Mouse (Mus musculus) kidney, postnatal 25 days (tissue): ENCODE data around the gene Nt5c1a.

Experiments used
- DNase-seq, 2 experiments: peaks; one replicate each; pipeline ENCODE4 v3.0.0; 2021; ENCODE audit warnings: mixed read lengths in 2 of 2

The Nt5c1a gene

DNA sequence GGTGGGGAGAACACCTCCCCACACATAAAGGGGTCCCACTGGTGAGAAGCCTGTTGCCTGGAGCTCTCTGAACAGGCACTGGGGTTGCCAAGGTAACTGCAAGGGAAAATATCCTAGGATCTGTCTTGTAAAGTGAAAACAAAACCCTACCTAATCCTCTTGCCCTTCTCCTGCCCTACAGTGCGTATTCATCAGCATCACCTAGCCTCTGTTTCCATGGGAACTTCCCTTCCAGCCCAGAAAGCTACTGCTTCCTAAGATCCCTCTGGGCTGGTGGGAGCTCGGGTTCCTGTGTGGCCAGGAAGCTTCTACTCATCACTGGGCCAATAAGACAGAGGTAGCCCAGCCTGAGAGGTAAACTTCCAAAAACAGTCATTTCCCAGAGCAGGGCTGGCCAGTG is 11.0 kb downstream of the Nt5c1a start:
- DNase-seq, result no peak

DNA sequence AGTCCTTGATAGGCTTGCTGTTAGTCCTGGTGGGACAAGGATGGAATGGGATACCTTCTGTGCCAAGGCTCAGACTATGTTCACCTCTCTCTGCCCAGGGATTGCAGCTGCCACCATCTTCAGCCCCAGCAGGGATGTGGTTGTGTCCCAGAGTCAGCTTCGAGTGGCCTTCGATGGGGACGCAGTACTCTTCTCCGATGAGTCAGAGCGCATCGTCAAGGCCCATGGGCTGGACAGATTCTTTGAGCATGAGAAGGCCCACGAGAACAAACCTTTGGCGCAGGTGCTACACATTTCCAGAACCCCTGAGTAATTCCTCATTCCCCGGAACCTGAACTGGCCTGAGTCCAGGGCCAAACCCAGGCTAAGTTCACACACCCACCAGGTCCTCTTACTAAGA is 12.7 kb downstream of the Nt5c1a start:
- DNase-seq, result no peak

DNA sequence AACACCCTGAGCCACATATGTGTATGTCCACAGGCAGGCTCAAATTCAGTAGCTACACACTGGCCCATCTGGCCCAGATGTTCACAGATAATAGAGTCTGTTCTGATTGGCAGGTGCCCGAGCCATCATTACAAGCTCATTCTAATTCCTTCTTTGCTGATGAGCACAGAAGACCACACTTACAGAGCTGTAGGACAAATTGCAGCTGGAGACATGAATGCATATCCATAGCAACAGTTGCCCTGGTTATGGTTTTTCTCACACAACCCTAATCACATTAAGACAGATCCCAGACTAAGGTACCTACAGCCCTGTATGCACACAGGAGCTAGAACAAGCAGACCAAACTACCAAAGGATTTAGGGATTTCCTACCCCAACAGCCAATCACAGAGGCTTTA is 14.1 kb downstream of the Nt5c1a start:
- DNase-seq, result no peak

GRCm38 (mm10) chr4:123216782-123217181 is 15.5 kb downstream of the Nt5c1a start:
- peak in 1 of 2 experiments; percentile 35 for DNase-seq

GRCm38 (mm10) chr4:123219720-123220357 is 18.5 kb downstream of the Nt5c1a start:
- DNase-seq, result peak; percentile 59 to 78

GRCm38 (mm10) chr4:123220637-123221036 is 19.3 kb downstream of the Nt5c1a start:
- no peak for DNase-seq

DNA sequence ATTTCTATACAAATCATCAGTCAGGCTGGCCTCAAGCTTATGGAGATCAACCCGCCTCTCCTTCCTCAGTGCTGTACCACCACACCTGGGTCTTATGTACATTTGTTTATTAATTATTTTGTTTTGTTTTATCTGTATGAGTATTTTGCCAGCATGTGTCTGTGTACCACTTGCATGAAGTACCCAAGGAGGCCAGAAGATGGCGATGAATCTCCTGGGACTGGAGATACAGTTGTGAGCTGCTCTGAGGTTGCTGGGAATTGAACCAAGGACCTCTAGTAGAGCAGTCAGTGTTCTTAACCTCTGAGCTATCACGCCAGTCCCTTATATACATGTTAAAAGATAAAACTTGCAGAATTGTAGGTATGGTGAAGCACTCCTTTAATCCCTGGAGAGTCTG is 22.0 kb downstream of the Nt5c1a start:
- DNase-seq, result peak in 1 of 2 experiments; percentile 46

GRCm38 (mm10) chr4:123225718-123226403 is 24.6 kb downstream of the Nt5c1a start:
- DNase-seq, result no peak

GRCm38 (mm10) chr4:123227707-123228106 is 26.4 kb downstream of the Nt5c1a start:
- no peak for DNase-seq

DNA sequence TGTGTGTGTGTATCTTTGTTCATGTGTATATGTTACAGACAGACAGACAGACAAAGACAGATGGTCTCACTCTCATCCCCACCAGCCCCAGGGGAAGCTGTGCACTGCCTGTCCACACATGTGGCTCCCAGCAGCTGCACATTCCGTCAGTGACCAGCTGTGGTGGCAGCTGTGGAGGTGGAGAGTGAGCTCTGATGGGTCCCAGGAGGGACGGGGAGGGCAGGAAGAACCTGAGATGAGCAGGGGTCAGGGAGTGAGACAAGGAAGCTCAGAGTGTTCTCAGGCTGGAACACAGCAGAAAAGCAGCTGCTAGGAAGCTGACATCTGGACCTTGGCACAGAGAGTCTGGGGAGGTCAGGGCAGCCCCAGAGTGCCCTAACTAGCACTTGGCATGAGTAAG is 27.0 kb downstream of the Nt5c1a start:
- peak in 1 of 2 experiments; percentile 58 for DNase-seq

DNA sequence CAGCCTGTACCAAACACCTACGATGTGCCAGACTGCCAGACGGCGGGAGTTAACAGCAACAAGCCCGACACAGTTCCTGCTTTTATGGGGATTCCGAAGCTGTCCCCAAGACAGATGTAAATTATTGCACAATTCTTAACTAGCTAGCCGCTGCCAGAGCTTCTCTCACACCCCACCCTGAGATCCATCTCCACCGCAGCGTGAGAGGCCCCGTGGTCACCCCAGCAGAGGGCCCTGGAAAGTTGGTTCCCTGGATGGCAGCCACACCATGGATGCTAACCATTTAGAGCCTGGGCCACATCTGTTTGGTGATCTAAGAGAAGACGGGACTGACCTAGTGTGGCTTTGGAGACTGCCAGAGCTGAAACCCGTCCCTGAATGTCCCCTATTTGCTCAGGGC is 27.9 kb downstream of the Nt5c1a start:
- no peak for DNase-seq

- DNase-seq, result no peak
Observed at GRCm38 (mm10) chr4:123232841-123233240, 31.5 kb downstream of the Nt5c1a start.

DNA sequence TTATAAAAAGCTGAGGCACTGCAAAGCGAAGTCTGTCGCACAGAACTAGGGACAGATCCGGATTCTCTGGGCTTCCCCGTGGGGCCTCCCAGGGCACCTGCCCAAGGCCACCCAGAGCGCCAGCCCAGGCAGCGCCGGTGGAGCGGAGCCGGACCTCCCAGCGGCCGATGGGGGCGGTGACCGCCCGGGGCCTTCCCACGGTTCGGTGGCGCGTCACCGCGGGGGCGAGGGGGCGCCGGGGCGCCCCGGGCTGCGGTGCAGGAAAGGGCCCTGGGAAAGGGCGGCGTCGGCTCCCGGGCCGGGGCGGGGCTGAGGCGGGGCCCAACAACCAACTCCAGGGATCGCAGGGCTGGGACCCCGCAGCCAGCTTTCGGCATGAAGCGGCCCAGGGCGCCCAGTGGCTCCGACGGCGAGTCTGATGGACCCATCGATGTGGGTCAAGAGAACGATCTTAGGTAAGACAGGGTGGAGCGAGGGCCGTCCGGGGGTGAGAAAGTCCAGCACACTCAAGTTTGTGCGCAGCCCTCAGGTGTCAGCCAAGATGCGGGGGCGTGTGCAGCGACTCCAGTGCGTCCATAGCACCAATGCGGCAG is 32.3 kb downstream of the Nt5c1a start, which contains the start of gene Heyl:
Gene Heyl, plus strand, starts transcription at position 65 of the 593 bp plus-strand sequence.
- DNase-seq, result peak; percentile 61 to 89

DNA sequence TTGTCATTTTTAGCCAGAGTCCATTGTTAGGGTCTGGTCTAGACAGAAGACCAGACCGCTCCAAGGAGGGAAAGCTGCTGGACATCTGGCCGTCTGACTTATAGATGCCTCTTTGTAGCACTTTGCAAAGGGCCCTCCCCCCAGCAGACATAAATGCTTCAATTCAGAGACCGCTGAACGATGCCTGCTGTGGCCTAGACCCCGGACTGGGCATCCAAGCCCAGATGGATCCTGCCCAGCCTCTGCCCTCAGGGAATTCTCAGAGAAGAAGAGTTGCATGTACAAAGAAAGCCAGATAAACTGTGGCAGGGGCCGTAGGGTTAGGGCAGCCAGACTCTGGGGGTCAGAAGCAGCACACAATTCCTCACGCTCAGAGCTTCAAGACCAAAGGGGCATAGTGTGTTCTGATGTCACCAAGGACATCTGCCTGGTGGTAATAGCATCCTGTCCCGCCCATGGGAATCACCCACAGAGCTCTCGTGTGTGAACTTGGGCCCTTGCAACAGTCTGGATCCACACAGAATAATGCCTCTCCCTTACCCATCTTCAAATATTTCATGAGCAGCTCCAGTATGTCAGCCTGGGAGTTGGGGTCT is 34.6 kb downstream of the Nt5c1a start:
- no peak for DNase-seq

- no peak for DNase-seq
Observed at GRCm38 (mm10) chr4:123236431-123237031, 35.2 kb downstream of the Nt5c1a start.

DNA sequence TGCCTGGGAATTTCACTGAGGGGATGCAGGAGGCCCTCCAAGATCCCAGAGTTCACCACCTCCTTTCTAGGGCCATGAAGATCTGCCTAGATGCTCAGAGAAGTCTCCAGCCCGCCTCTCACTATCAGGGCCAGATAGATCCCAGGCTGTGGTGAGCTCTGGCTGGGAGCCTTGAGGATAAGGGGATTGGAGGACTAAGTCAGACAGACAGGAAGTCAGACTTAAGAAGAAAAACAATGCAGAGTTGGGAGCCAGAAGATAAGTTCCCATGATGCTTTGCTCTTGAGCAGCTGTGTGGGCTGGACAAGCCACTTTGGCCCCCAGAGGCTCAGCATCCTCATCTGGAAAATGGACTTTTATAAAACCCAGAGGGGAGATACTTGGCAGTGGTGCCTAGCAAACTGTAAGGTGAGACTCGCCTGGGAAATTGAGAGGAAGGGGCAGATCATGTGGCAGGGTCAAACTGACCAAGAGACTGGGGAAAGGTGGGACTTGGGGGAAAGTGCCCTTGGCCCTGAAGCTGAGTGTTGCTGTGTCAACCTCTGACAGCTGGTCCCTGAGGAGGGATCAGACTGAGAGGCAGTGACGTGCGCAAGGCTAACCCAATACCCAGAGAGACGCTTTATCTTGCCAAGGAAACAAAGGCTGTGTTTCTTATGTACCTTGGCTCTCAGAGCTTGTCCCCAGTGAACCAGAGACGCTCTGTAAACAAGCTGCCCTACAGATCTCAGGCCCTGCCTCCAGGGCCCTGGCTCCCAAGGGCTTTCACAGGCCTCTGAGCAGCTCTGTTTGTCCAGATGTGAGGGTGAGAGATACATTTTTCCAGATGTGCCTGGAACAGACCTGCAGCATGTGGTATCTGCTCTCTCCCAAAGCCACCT is 36.3 kb downstream of the Nt5c1a start:
- peak in 1 of 2 experiments; percentile 22 for DNase-seq

DNA sequence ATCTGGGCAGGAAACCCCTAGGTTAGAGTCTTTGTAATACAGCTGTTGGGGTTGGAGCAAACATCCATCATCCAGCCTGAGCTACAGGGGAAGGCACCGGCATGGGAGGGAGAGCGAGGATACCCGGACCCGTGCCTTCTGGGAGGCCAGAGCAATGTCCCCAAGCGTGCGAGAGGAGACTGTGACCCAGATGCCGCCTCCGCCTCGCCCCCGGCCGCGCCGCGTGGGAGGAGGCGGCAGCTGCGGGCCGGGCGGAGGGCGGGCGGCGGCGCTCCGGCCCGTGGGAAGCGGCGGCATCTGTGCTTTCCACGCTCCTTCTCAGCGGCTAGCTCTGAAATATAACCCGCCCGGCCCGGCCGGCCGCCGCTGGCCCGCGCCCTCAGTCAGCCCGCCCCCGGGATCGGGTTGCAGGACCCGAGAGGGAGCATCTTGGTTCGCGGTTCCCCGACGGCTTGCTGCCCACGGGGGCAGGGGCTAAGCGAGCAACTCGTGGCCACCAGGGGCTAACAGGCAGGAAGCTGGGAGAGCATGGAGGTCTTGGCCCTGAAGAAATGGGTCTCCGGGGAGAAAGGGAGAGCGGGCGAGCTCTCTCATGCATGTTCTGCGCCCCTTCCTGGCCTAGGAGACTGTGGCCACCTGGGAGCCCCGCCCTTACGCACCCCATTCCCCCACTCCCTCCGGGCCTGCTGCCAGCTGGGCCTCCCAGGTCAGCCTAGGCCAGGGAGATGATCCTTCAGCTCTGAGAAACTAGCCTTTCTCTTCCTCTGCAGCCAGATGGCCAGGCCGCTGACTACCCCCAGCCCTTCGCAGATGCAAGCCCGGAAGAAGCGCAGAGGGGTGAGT is 38.3 kb downstream of the Nt5c1a start:
- DNase-seq, result peak; percentile 58 to 79

DNA sequence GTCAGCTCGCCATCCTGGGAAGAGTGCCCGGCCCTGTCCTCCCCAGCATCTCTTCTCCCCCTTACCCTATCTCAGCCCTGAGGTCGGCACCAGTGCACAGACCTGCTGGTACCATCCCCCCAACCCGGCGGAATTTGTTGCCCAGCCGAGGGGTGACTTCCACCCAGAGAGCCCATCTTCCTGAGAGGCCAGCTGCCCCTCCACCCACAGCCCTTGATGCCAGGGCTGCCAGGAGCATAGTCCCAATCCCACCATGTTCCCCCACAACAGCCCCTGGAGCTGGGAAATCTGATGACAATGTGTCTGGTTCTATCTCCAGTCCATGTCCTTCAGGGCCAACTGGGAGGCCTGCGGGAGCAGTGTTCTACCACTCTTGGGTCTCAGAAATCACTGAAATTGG is 44.9 kb downstream of the Nt5c1a start:
- no peak for DNase-seq

DNA sequence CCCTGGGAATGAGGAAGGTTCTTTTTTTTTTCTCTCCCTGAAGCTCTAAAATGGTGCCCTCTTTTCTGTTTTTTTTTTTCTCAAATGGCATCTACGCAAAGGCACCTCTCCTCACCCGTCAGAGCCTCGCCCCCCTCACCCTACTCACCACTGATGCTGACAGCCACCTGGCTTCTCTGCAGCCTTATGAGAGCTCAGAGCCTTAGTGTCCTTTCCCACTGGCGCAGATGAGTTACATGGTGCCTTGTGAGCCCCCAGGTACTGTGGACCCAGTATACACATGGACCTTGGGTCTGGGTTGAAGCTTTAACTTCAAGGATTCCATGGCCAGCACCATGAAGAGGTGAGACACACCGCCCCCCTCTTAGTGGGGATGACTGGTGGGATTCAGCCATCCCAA is 45.3 kb downstream of the Nt5c1a start:
- no peak for DNase-seq

- DNase-seq, result peak; percentile 33 to 69
Observed at GRCm38 (mm10) chr4:123247147-123247880, 46.0 kb downstream of the Nt5c1a start.
